Mouse (Mus musculus) gastrocnemius, adult 2 months (tissue): Measurements from ENCODE around the gene Tns3. TPM values are rescaled to one million over a fixed set of nuclear protein-coding genes. Genes with fewer than 3 reads are reported as not detected.

ENCODE experiments used
- DNase-seq: peaks from one replicate; pipeline ENCODE4 v3.0.0; 2022
- H3K27ac ChIP-seq: fragments of 200-600 bp; 2 replicates; pipeline ENCODE4 v1.8.1; 2022; ENCODE audit warnings: mild to moderate bottlenecking
- H3K4me3 ChIP-seq: fragments of 200-600 bp; 2 replicates; pipeline ENCODE4 v1.8.1; 2022; ENCODE audit warnings: mild to moderate bottlenecking, moderate library complexity
- CTCF ChIP-seq: fragments of 200-600 bp; IDR thresholded peaks from 2 replicates; pipeline ENCODE4 v1.8.1; 2022; ENCODE audit warnings: antibody characterized with exemption, mild to moderate bottlenecking, moderate library complexity
- intact Hi-C: fragments of 180-260 bp; cut with DNase I; formaldehyde crosslinking; loops from one replicate; pipeline ENCODE4 v1.15.1; 2025
- total RNA-seq, 2 experiments: library from RNA; stranded (reverse); gene quantifications; 2 replicates each; pipeline ENCODE4 v1.2.3; 2021

Gene Tns3
- total RNA-seq, 2 experiments from 2014 or later = 4.9 to 9.8 TPM

DNA sequence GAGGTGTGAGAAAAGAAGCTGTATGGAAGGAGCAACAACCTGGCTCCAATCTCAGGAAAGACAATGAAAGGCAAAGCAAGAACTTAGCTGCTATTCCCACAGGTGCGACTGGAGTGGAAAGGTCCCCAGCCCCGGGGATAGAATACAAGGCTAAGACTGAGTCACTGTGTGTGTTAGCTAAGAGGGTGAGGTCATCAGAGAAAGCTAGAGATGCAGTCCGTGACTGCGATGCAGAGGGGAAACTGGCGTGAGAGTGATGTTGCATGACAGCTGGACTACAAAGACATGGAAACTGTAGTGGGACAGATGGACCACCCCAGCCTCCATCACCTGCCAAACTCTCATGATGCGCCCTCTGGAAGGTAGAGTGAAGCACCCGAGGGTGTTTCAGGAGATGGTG lies 154.7 kb downstream of the Tns3 start:
- DNase-seq = no peak
- intact Hi-C loops = no loop called here
- no peak for TF ChIP-seq CTCF
- H3K27ac ChIP-seq = no peak overlapping the region
- no peak overlapping the region for H3K4me3 ChIP-seq

DNA sequence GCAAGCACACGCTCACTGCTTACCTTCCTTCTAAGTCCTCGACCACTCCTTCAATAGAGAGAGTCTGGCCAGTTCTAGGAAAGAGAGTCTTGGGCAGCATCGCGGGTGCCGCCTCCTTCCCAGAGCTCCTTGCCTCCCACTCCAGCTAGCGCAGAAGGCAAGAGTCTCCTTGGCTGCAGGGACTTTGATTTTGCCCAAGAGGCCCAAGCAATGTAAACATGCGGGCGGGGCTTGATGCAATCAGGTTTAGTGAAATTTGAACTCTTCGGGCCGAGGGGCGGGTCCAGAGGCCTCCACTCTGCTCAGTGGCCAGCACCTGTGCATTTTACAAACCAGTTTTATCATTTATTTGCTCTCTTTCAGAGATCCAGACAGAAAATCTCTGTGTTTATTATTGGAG lies 160.6 kb downstream of the Tns3 start:
- H3K27ac ChIP-seq = no peak overlapping the region

DNA sequence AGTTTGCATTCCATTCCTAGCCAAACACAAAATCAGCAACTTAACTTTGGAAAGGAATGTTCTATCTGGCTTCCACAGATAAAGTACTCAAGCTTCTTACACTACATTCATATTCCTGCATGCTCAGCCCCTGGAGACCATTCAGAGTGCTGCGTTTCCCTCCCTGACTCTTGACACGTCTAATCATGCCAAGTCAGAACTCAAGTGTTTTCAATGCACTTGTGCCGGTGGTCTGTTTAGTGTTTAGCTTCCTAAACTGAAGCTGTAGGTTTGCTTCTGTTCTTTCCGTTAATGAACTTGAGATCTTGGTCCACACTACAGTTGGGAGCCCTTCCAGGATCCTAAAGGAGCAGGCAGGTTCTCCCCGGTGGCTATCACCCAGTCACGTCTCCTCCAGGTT lies 163.5 kb downstream of the Tns3 start:
- H3K27ac ChIP-seq = no peak overlapping the region
- DNase-seq = no peak
- no peak for TF ChIP-seq CTCF

More for the DNA sequence above, 160.6 kb downstream of the Tns3 start:
- H3K4me3 ChIP-seq = no peak overlapping the region
- no peak for TF ChIP-seq CTCF
- no peak for DNase-seq
- intact Hi-C loops = no loop called here

DNA sequence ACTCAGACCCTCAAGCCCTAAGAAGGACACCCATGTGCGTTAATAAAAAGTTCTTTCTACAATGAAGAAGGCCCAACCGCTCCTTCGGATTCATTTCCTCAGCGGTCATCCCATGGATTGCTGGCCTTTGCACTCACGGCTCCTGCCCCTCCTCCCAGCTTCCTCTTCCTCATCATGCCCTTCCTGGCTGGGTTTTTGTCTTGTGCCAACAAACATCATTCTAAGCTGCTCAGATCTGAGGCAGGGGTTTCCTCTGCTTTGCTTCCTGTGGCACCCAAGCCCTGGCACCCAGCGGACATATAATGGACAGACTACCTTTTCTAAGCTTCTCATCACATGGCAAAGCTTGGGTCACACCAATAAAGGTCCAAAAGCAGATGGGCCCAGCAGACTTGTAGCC lies 167.2 kb downstream of the Tns3 start:
- TF ChIP-seq CTCF = no peak
- Histone ChIP-seq H3K4me3 (no peak overlapping the region), H3K27ac (peak overlapping the region; percentile 35)
- intact Hi-C loops = no loop called here
- DNase-seq = no peak

More for the DNA sequence above, 163.5 kb downstream of the Tns3 start:
- intact Hi-C loops = no loop called here
- no peak overlapping the region for H3K4me3 ChIP-seq

DNA sequence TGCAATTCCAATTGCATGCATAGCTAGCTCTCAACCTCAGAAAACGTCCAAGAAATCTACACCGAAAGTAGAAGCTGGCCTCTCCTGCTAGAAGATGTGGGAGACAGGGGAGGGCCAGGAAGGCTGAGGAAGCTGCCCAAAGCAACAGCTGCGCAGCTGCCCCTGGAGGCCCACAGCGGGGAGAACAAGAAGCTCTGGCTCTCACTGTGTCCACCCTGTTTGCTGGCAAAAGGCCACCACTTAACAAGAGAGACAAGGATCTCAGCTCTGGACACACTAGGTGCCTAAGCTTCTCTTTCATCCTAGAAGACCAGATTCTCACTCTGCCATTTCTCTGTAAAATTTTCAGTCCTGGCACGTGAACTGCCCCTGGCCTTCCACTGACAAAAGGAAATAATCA lies 167.6 kb downstream of the Tns3 start:
- peak overlapping the region; percentile 35 for H3K27ac ChIP-seq
- peak overlapping the region; percentile 32 for H3K4me3 ChIP-seq
- intact Hi-C loops = no loop called here
- peak; percentile 85 for DNase-seq
- TF ChIP-seq CTCF = peak; percentile 11; the same call in 1 of the 2 replicates

DNA sequence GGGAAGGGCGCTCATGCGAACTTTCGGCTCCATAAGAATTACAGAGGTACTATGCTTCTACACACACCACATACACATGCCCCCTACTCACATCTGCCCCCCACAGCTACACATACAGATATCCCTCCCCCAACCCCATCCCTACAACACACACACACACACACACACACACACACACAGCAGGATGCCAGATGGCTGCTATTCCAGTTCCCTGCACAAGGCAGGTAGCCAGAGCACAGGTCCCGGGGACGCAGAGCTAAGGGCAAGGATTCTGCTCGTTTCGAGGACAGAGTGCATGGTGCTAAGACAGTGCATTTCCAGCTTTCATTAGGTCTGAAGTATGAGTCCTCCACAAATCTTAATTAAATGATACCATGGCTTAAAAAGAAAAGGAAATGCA lies 168.5 kb downstream of the Tns3 start:
- TF ChIP-seq CTCF = no peak
- intact Hi-C loops = no loop called here
- H3K27ac ChIP-seq = peak overlapping the region; percentile 35; the same call in 1 of the 2 replicates

DNA sequence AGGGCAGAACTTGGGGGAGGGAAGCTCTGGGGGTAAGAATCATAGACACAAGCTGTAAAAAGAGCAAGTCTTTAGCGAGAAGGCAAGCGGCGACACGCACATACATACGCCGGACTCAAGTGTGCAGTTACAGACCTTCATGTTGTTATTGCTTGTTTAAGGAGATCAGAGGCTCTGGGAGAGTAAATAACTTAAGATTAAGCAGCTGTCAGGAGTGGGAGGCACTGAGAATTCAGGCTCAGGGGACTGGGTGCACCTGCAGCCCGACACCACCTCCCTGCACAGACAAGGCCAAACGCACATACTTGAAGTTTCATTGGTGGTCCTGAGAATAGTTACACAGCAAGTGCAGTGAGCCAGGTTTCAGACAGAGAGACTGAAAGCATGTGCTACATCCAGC lies 169.3 kb downstream of the Tns3 start:
- TF ChIP-seq CTCF = no peak
- DNase-seq = no peak
- Histone ChIP-seq H3K27ac (no peak overlapping the region), H3K4me3 (no peak overlapping the region)
- intact Hi-C loops = no loop called here

More for the DNA sequence above, 168.5 kb downstream of the Tns3 start:
- no peak overlapping the region for H3K4me3 ChIP-seq
- no peak for DNase-seq

DNA sequence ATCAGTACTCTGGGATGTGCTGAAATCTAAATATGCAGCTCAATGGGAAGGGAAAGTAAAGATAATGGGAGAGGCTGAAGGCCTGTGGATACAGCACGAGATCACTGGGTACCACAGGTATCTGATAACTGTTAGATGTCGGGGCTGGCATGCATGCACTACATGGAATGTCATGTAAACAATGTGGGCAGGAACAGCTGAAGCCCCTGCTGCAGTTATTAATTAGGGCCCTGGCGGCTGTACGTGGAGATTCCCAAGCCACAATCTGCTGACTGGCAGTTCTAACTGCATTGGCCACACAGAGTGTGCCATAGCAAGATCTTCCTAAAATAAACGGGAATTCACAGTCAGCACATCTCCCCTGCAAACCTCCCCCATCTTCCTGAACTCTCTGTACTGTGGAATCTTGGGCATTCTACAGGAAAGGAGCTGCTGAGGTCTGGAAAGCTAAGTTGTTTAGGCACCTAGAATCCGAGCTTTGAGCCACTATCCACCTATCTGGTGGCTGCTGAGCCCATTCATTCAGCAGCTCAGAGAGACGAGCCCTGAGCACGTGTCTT lies 170.3 kb downstream of the Tns3 start:
- Histone ChIP-seq H3K27ac (0 out of 2 replicates have a peak overlapping the region, but pooled peaks have one; percentile 7), H3K4me3 (no peak overlapping the region)
- intact Hi-C loops = no loop called here
- no peak for TF ChIP-seq CTCF
- DNase-seq = no peak

DNA sequence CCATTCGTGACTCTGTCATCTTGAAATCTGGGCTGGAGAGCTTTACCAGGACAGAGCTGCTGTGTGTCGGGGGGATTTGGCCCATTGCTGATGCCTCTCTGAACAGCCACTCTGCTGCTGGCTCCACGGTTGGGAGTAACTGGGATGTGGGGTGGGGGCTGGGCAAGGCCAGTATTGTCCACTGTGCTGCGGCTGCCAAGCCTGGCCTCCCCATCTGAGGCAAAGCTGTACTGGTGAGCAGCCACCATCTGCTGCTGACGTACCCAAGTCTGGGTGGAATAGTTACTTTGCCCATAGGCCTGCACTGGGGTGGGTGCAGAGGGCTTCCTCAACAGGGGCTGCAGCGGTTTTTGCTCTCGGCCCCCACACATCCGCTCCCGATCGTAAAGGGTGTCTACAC lies 172.0 kb downstream of the Tns3 start:
- intact Hi-C loops = no loop called here
- DNase-seq = no peak
- no peak overlapping the region for H3K27ac ChIP-seq
- no peak for TF ChIP-seq CTCF
- H3K4me3 ChIP-seq = no peak overlapping the region

DNA sequence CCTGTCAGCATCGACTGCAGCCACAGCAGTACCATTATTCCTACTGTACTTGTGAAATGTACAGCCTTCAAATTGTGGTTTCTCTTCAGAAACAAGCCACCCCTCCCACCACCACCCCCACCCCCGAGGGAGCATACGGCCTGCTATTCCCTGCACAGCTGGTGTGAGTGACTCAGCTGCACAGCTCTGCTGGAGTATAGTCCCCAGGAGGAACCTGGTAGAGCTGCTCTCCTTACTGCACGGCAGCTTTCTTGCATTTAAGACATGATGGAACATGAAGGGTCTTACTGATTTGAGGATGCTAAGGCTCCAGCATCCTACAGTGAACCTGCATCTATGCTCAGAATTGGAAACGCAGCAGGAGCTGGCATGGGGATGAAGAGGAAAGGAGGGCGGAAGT lies 176.1 kb downstream of the Tns3 start:
- no peak for TF ChIP-seq CTCF
- DNase-seq = no peak
- no peak overlapping the region for H3K27ac ChIP-seq
- intact Hi-C loops = no loop called here
- H3K4me3 ChIP-seq = no peak overlapping the region

DNA sequence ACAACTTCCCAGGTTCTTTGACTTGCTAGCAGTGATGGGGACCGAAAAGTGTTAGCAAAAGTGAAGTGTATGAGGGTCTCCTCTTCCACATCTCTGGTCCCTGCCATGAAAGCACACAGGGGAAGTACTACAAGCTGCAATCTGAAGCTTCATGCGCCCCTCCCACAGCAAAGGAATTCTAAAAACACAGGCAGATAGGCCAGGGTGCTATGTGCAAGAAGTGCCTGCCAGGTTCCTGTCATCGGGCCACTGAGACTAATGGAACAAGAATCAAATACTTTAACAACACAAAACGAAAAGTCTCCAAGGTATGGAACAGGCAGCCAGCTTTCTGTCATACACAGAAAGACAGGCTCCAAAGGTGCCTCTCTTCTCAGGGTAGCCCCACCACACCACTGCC lies 177.8 kb downstream of the Tns3 start:
- intact Hi-C loops = no loop called here
- Histone ChIP-seq H3K4me3 (no peak overlapping the region), H3K27ac (no peak overlapping the region)
- no peak for DNase-seq
- TF ChIP-seq CTCF = no peak

DNA sequence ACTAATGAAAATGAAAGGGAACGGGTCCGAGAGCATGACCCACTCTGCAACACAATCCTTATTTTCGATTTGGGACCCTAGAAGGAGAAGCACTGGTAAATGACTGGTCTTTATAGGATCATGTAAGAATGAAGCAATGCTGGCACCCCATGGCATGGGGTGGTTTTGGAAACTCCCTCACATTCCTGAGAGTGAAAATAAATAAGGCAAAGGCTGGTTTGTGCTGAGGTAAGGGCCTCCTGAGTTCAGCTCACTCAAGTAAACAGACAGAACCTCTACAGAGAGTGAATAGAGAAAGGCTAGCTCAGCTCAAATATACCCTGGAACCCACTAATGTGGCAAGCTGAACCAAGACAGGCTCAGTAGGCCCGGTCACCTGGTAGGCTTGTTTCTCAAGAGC lies 179.8 kb downstream of the Tns3 start:
- Histone ChIP-seq H3K27ac (peak overlapping the region; percentile 28; the same call in 1 of the 2 replicates), H3K4me3 (no peak overlapping the region)
- DNase-seq = no peak
- intact Hi-C loops = no loop called here
- no peak for TF ChIP-seq CTCF

DNA sequence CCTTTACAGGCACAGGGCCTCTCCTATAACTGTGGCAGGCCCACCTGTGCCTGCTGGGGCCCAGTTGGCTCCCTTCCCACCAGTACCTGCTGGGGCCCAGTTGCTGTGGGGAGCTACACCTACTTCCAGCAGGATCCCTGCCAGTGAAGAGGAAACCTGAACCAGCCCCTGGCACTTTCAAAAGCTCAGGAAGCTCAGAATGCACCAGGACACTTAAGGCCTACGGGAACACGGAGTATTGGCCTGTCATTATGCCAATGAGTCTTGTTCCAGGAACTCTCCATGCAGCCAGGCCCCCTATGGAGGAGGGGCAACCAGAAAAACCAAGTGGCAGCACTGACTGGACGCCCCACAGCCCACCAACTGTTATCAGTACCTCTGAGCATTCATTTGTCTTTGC lies 181.6 kb downstream of the Tns3 start:
- no peak for TF ChIP-seq CTCF
- Histone ChIP-seq H3K4me3 (no peak overlapping the region), H3K27ac (peak overlapping the region; percentile 81)
- intact Hi-C loops = loop anchor here (2.0 kb wide), 1 partner anchor 40 kb away; no protein-coding TSS in a partner anchor
- peak; percentile 78 for DNase-seq

DNA sequence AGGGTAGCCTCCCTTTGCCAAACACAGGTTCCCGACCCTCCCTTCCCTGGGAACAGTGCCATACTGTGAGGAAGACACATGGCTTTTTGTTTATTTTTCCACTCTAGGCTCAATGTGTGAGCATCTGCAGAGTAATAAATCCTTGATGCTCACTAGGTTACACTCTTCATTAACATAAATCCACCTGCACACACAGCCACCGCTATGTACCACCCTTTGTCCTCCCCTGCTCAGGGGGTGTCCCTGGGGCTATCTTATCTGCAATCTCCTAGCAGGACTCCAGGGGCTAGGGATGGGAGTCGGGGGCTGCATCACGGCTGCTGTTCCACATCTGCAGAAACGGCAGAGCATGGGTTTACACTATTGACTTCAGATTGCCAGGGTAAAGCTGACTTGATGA lies 182.4 kb downstream of the Tns3 start:
- intact Hi-C loops = loop anchor here (2.0 kb wide), 1 partner anchor 41 kb away; no protein-coding TSS in a partner anchor
- no peak for DNase-seq
- no peak for TF ChIP-seq CTCF
- peak overlapping the region; percentile 81 for H3K27ac ChIP-seq
- H3K4me3 ChIP-seq = no peak overlapping the region
